Mouse (Mus musculus): ENCODE results near the gene Rpl41.
"Not testable (repeated sequence)": the region's sequence is repeated elsewhere in the genome, so short reads cannot be mapped to it uniquely, and the experiment has no call there.

Gene Rpl41

DNA sequence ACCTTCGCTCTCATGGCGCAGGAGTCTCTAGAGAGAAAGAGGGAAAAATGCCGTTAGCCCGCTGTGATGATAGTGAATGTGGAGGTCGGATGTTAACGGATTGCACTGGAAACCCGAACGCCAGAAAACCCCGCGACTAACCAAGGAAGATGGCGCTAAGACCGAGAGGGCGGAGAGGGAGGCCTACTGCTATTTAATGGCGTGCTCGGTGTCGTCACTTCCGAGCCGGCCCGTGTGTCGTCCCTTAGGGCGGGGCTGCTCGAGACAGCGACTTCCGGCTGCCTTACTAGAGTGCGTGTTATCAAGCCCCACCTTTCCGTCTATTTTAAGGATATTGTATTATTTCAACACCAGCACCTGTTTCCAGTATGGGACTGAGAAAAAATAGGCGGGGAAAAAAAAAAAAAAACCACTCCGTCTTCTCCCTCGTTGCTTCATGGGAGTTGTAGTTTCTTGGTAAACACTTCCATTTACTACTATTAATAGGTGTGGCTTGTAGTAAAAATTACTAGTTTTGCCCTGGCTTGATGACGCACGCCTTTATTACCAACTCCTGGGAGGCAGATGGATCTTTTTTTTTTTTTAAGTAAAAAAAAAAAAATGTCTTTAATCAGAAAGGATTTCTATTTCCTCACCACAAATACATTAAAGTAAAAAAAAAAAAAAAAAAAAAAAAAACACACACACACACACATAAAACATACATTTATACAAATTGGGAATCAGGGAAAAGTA lies at the start of gene Rpl41:
Rpl41 (minus strand) TSS at position 359 of the 735 bp plus-strand sequence.
- peak; percentile 97 for DNase-seq

DNA sequence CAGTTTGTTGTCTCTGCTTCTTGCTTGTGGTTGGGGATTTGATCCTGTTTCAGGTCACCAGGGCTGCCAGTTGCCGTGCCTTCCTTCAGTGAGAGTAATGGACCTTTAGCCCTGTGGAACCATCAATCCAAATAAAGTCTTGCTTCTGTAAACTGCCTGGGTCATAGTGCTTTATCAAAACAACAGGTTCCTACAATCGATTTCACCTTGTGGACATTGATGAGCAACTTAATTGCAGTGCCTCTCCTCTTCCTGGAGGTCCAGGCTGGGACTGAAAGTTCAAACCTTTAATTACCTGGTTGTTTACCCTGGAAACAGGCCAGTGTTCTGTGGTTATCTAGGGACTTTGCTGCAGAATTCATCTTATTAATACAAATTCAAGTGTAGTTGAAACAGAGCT lies 49.4 kb upstream of the Rpl41 start:
- no peak for DNase-seq

DNA sequence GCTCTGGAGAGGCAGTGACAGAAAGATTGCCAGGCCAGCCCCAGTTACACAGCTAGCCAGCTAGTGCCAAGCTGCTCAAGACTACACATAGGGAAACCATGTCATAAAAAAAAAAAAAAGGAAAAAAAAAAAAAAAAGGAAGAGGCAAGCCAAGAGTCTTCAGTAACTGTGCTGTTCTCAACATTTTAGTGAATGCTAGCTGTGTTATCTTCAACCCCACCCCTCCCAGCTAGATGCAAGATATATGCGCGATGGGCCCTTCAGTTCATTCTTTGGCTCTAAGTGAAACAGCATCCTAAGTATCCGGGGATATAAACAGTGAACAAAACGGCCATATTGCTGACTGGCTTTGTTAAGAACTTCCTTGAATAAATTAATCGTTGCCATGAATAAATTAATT lies 43.7 kb upstream of the Rpl41 start:
- no peak for DNase-seq

DNA sequence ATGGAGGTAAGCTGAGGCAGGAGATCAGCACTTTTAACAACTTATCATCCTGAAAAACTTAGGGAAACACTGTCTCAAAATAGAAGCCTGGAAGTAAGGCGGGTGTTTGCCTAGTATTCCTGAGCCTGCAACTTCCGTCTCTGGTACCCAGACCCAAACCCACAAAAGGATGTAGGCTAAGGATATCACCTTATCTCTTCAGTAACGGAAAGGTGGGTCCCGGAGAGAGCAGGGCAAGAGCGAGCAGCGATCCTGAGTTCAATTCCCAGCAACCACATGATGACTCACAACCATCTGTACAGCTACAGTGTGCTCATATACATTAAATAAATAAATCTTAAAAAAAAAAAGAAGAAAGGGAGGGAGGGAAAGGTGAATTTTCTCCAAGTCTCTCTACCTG lies 42.3 kb upstream of the Rpl41 start:
- no peak for DNase-seq

DNA sequence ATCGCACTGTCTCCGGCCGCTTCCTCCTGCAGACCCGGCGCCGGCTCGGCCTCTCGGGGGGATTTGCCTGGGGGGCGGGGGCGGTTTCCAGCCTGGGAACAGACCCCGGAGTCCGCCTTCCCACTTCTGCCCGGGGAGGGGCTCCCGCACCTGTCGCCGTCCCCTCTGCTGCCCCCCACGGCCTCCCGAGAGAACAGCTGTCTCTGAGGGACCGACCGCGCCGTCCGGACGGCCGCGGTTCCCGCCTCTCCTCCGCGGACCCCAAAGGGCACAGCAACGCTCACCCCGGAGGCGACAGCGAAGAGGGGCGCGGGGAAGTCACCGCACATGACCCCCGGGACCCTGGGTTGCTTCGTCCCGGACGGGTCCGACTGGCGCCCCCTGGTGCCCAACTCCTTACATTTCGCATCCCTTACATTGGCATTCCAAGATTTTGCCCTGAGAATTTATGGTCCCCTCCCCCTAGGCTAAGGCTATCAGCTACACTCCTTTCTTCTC lies 41.1 kb upstream of the Rpl41 start:
- DNase-seq, result no peak

DNA sequence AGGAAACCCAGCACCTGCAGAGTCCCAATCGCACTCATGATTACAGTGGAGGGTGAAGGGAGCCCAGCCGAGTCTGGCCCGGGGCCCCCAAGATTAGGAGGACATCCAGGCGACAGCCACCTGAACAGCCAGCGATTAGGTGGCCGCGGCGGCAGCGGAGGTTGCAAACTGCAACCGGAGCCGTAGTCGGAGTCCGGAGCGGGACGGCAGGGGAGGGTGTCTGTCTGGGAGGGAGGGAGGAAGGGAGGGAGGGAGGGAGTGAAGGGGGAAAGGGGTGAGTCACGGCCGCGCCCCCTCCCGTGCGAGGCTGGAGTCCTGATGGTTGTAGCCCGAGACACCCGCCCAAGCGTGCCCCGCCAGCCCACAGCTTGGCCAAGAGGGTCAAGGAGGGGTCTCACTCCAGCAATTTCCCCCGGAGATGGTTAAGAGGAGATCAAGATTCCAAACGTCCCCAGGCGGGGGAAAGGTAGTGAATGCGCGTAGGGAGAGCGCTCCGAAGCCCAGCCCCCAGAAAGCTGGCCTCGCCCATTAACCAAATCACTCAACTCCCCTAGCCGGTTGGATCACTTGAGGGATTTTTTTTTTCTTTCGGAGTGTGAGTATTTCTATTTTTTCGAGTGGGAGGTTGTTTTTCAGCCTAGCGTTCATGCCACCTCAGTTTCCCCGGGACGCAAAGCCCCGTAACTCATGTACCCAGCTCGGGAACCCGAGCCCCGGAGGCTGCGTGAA lies 40.5 kb upstream of the Rpl41 start, which contains the start of gene Erbb3:
Erbb3 (minus strand) TSS at position 189 of the 729 bp plus-strand sequence.
- no peak for DNase-seq

DNA sequence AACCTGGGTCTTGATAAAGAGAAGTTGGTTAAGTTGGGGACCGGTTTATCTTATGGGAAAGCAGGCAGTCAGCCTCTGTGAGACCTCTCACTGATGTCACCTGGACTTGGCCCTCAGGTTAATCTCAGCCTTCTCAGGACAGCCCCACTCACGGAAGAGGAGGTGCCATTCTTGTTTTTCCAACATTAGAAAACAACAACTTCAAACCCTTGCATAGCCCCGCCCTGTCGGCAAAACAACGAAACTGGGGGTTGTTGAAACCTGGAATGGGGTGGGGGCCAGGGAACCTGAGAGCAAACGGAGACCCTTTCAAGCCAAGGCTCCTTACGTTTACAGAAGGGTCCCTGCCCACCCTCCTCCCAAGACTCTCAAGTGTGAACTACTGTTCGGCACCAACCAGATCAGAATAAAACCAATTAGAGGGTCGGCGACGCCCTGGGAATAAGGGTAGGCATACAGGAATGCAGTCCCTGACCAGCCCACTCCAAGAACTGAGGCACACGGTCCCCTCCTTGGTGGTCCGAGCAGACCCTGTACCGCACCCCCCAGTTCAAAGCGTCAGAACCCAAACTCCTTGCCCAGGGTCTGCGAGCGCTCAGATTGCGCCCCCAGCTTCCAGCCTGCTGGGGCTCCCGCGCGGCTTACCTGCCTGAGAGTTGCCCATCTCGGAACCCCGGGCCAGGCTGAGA lies 39.8 kb upstream of the Rpl41 start:
- DNase-seq, result no peak

DNA sequence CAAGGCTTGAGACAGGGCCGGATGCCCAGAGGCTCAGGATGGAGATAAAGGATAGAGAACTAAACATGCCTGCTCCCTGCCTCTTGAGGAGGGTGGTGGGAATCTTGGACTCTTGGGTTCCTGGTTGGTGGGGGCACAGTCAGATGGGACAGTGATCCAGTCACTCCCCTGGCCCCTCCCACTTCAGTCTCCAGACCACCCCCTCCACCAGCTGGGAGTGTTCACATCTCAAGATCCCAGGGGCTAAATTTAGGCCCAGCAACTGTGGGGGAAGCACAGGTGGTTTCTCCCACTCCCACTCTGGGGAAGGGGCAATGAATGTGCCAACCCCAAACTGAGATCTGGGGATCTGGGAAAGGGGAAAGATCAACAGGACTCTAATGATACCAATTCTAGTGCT lies 39.0 kb upstream of the Rpl41 start:
- DNase-seq, result peak; percentile 26

DNA sequence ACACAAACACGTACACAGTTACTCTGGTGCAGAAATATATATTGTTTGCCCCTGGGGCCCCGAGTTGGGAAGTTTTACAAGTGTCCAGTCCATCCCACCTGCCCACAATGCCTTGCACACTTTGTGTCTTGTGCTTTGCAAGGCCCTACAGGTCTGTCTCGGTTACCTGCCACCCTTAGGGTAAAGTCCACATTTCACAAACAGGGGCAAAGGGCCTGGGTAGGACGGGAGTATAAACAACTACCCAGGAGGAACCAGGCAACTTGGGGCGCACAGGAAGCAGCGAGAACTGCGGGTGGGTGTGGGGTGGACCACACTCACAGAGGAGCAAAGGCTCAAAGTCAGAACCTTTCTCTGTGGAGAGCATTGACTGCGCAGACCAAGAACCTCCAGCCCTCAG lies 38.6 kb upstream of the Rpl41 start:
- DNase-seq, result no peak

DNA sequence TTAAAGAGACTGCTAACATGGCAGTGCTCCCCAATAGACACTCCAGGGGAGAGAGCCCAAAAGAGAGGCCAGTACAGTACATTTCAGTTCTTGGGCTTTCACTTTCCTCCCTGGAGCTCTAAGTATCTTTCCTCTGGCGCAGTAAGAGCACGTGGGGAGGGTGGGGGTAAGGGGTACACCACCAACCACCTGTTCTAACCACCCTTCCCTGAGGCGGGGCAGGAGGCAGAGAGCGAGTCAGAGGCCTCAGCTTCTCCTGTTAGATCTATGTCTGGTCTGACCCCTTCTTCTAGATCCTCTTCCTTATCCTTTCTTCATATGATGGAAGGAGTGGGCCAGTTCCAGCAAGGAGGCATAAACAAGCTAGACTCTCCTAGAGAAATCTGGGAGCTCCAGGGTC lies 38.0 kb upstream of the Rpl41 start:
- DNase-seq, result no peak

DNA sequence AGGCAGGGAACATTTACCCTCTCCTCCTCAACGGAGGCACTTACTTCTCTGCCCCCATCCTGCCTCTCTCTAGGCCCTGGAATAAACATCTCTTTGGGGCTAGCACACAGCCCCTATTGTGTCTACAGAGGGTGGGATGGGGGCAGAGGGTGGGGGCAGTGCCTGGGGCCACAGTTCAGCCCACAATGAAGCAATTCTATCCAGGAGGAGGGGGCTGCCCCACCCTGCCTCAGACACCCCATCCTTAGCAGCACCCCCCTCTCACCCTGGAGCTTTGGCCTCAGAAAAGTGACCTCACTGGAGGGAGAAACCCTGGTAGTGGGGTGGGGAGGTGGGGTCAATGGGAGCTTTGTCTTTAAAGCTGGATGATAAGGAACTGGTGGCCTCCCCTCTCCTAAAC lies 37.4 kb upstream of the Rpl41 start:
- DNase-seq, result peak; percentile 77

DNA sequence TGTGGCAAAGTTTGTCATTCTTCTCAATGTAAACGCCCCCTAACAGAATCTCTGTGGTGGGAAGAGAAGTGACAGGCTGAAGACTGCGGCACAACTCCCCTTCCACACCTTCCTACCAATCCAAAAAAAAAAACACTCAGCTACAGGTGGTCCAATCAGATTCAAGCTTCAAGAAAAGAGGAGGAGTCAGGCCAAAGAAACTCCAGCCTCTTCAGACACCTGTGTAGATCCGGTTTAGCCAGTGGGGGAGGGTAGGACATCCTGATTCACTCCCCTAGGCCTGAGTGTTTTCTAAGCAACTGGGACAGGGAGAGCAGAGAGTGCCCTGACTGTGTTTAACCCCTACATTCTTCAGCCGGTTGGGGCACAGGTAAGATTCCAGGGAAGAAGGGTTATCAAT lies 35.3 kb upstream of the Rpl41 start:
- DNase-seq, result no peak

DNA sequence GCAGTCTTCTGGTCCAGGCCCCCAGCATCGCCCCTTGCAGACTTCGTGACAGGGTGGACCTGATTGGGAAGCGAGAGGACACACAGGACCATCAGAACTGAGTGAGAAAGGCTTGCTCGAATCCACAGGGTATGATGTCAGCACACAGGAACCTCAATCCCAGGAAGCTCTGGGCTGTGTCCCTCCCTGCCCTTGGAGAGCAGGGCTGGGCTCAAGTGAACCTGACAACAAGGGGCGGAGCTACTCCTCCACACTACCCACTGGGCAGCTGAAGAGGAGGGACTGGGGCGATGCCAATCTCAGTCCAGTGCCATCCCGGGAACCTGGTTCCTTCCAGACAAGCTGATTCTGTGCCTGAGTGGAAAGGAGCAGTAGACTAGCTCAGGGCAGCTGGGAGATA lies 34.5 kb upstream of the Rpl41 start:
- DNase-seq, result peak; percentile 64

DNA sequence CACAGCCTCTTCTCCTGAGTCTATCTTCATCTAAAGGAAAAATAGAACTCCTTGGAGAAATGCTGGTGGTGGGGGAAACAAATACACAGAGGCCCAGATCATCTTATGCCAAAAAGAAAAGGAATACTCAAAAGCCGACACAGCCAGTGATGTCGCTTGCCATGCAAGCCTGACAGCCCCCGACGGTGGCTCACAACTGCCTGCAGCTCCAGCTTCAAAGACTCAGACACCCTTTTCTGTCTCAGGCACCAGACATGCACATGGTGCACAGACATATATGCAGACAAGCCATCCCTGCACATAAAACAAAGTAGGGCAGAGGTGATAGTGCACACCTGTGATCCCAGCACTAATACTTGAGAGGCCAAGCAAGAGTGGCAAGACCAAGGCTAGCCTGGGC lies 30.6 kb upstream of the Rpl41 start:
- no peak for DNase-seq

DNA sequence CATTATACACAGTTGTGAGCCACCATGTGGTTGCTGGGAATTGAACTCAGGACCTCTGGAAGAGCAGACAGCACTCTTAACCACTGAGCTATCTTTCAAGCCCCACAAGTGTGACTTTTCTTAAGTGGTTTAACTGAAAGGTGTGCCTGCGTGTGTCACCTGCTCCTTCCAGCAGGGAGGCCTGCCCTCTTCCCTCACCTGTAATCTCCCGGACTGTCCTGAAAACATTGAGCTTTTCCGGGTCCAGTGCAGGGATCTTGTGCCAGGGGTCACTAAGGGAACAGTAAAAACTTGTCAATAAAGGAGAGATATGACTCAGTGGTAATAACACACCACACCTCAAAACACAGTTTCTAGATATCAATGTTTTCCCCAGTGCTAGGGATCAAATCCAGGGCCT lies 30.2 kb upstream of the Rpl41 start:
- DNase-seq, result no peak

DNA sequence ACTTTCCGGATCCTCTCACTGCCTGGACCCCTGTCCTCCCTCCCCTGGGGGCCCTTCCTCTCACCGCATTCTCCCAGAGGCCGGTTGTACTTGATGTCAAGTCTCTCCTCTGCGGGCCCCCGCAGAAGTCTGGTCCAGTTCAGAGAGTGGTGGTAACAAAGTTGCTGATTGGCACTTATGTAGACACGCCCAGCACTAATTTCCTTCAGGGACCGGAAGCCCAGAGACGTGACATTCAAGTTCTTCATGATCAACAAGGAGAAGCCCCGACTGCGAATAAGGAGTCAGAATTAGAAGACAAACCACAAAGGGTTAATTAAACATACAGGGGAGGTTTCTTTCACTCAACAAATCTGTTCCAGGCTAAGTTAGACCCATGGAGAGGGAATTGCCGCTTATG lies 29.2 kb upstream of the Rpl41 start:
- no peak for DNase-seq

DNA sequence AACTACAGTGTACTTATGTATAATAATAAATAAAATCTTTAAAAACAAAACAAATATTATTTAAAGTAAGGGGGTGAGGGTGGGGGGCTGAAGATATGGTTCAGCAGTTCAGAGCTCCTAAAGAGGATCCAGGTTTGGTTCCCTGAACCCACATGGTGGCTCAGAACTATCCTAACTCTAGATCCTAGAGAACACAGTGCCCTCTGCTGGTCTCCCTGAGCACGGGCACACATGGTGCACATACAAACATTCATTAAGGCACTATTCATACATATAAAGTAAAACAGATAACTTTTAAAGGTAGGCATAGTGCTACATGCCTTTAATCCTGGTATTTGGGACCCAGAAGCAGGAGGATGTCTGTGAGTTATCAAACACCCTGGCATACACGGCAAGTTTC lies 26.0 kb upstream of the Rpl41 start:
- no peak for DNase-seq

DNA sequence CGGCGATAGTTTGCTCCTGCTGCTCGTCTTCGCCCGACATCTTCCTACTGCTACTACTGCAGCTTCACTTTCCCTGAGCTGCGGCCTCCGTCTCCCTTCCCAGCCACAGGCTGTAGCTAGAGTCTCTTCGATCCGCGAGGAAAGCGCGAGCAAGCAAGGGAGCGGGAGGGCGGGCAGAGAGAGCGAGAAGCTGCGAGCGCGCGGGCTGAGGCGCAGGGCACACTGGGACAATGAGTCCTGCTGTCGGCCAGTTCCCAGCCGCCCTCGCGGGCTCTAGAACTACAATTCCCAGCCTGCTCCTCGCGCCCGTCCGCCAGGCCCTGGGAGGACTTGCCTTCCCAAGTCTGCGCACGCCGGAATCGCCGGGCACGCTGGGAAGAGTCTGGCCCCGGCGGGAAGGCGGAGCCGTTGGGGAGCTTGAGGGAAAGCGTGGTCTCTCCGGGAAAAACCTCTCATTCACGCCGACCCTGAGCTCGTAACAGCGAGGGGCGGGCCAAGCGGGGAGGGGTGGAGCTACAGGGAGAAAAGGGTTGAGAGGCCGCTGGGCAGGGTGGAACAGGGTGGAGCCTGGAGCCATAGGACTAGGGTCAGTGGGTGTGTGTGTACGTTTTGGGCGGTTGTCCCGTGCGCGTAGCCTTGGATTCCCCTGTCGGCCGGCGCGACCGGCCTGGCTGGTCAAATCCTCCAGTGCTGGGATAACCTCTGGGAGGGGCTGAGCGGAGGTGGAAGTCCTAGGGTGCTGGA lies 16.9 kb upstream of the Rpl41 start, which contains the start of gene Pa2g4:
Pa2g4 (minus strand) TSS at position 200 of the 744 bp plus-strand sequence.
- DNase-seq, result peak; percentile 98

DNA sequence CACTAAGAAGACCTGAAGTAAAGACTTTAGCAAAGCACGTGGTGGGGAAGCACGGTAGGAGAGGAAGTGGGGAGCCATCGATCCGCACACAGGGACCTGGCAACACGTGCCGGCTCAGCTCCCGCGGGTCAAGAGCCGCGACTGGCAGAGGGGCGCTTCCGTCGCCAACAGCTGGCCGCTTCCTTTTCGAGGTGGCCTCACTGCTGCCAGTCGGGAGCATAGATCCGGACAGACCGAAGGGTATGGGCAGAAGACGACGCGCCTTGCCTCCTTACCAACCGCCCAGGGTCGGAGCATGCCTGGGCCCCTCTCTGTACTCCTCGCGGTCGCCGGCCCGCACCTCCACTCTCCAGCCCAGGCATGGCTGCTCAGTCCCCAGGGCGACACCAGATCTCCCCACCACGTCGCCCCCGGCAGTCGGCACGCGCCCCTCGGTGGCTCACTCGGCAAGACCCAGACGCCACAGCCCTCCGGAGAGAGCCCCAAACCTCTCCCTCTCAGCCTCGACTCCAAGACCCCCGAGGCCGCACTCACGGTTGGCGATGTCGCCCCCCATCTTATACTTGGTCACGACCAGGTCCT lies 16.2 kb upstream of the Rpl41 start:
- DNase-seq, result no peak

DNA sequence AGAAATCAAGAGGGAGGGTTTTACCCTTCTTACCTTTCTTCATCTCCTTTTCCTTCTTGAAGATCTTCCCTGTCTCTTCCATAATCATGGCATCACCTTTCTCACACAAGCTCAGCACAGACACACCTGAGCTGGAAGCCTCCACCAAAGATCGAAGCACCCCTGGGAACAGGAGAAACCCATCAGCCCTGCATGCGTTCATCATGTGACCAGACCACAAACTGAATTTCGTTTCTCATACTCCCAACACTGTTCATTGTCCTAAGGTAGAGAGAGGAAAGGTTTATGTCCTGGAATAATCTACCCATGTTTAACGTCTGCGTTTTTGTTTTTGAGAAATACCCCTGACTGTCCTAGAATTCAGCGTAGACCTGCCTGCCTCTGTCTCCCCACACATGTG lies 14.4 kb upstream of the Rpl41 start:
- DNase-seq, result no peak

DNA sequence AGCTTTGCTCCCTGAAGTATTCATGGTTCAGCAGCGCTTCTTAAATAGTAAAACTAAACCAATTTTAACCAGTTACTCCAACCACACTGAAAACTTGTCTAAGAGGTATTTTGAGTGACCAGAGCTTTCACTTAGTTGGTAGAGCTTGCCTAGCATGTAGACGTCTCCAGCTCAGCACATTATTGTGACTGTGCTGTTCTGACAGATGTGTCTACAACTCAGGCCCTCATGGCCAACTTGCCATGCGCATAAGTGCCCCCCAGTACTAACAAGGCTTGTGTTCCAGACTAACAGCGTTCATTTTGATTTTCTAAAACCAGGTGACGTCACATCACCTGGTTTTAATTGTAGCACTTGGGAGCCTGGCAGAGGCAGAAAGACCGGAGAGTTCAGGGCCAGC lies 7.9 kb upstream of the Rpl41 start:
- DNase-seq, result no peak

DNA sequence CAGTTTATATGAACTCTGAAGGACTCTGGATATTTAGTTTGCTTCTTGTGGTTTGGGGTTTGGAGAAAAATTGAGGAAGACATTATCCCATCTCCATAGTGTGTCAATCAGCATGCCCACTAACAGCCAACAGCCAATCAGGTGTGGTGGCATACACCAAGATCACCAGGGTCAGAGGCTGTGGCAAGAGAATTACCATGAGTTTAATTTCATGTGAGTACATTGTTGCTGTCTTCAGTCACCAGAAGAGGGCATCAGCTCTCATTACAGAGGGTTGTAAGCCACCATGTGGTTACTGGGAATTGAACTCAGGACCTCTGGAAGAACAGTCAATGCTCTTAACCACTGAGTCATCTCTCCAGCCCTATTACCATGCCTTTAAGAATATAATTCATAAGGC lies 7.2 kb upstream of the Rpl41 start:
- no peak for DNase-seq

DNA sequence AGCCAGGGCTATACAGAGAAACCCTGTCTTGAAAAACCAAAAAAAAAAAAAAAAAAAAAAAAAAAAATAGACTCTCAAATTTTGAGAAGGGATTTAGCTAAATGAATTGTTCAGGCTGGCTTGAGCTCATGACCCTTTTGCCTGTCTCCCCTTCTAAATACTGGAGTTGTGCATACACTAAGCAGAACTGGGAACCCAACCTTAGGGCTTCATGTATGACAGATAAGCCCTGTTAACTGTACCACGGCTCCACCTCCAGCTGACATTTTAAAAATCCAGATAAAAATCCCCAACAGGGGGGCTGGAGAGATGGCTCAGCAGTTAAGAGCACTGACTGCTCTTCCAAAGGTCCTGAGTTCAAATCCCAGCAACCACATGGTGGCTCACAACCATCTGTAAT lies 6.5 kb upstream of the Rpl41 start:
- DNase-seq, result not testable (repeated sequence)

Measured in layer of hippocampus, adult 9-11 months (tissue).